Mouse (Mus musculus) kidney, embryonic 16.5 days (tissue): ENCODE data around the gene Plcg2. TPM values are rescaled to one million over a fixed set of nuclear protein-coding genes. Genes with fewer than 3 reads are reported as not detected.

Experiments used
- ATAC-seq: fragments of 200-750 bp; cut with Nextera tagmentation; 2 replicates; pipeline ENCODE4 v1.8.0; 2017; ENCODE audit warnings: moderate TSS enrichment; ENCODE audit not compliant: low FRiP score, low TSS enrichment
- H3K27ac ChIP-seq: fragments of 300-500 bp; sonication (generic); 2 replicates; pipeline ENCODE4 v1.5.1; 2014; ENCODE audit warnings: low read length
- H3K27me3 ChIP-seq: fragments of 300-500 bp; sonication (generic); 2 replicates; pipeline ENCODE4 v1.6.1; 2014; ENCODE audit warnings: low read length, control low read depth, mixed read lengths; ENCODE audit not compliant: insufficient read depth
- H3K36me3 ChIP-seq: fragments of 300-500 bp; sonication (generic); 2 replicates; pipeline ENCODE4 v1.6.1; 2014; ENCODE audit warnings: low read length, control low read depth, mixed read lengths; ENCODE audit not compliant: insufficient read depth
- H3K4me1 ChIP-seq: fragments of 300-500 bp; sonication (generic); 2 replicates; pipeline ENCODE4 v1.6.1; 2014; ENCODE audit warnings: low read length, control low read depth, mixed read lengths; ENCODE audit not compliant: insufficient read depth
- H3K4me2 ChIP-seq: fragments of 300-500 bp; sonication (generic); replicated peaks from 2 replicates; pipeline ENCODE4 v1.6.1; 2014; ENCODE audit warnings: low read depth, low read length
- H3K4me3 ChIP-seq: fragments of 300-500 bp; sonication (generic); 2 replicates; pipeline ENCODE4 v1.5.1; 2014; ENCODE audit warnings: mild to moderate bottlenecking, low read length
- H3K9ac ChIP-seq: fragments of 300-500 bp; sonication (generic); replicated peaks from 2 replicates; pipeline ENCODE4 v1.6.1; 2014; ENCODE audit warnings: low read length
- H3K9me3 ChIP-seq: fragments of 300-500 bp; sonication (generic); 2 replicates; pipeline ENCODE4 v1.6.1; 2016; ENCODE audit warnings: low read length, control low read depth
- WGBS: fragments of 180-500 bp; shearing (Covaris S2); extraction: QIAGEN DNeasy Blood & Tissue Kit; methylation state at CpG from one replicate; pipeline ENCODE4 v1.1.7; 2014; 5-methylcytosine and 5-hydroxymethylcytosine counted together
- polyA plus RNA-seq: library from polyadenylated mRNA; unstranded; fragments of >200 nt; fragmentation: Nextera tagmentation; extraction: Ambion mirVana; gene quantifications from 2 replicates; pipeline ENCODE4 v1.2.1, GENCODE M21; 2015

The Plcg2 gene
- polyA plus RNA-seq, 1 experiment from 2014 or later = 7.7 TPM

DNA sequence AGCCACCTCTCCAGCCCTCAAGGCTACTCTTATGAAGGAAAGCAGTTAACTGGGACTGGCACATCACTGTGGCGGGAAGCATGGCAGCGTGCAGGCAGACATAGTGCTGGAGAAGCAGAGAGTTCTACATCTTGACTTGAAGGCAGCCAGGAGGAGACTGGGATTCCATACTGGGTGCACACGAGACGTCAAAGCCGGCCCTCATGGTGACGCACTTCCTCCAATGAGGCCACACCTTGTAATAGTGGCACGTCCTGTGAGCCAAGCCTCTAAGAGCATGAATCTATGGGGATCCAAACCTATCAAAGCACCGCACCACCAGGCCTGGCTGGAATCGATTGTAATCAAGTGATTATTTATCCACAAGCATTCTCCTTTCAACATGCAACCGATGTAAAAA lies 30.6 kb upstream of the Plcg2 start:
- Histone ChIP-seq H3K9ac (no peak overlapping the region), H3K36me3 (no peaks in the 10 kb centered on the region), H3K27me3 (no peaks in the 10 kb centered on the region), H3K27ac (no peak overlapping the region), H3K4me2 (no peak overlapping the region), H3K9me3 (0 out of 2 replicates have a peak, but pooled peaks cover 3% of the 10 kb centered on the region), H3K4me3 (no peak overlapping the region), H3K4me1 (peaks cover 17% of the 10 kb centered on the region)
- no peak for ATAC-seq
- 86% methylated on average over 10 of the region's 10 CpGs for WGBS

DNA sequence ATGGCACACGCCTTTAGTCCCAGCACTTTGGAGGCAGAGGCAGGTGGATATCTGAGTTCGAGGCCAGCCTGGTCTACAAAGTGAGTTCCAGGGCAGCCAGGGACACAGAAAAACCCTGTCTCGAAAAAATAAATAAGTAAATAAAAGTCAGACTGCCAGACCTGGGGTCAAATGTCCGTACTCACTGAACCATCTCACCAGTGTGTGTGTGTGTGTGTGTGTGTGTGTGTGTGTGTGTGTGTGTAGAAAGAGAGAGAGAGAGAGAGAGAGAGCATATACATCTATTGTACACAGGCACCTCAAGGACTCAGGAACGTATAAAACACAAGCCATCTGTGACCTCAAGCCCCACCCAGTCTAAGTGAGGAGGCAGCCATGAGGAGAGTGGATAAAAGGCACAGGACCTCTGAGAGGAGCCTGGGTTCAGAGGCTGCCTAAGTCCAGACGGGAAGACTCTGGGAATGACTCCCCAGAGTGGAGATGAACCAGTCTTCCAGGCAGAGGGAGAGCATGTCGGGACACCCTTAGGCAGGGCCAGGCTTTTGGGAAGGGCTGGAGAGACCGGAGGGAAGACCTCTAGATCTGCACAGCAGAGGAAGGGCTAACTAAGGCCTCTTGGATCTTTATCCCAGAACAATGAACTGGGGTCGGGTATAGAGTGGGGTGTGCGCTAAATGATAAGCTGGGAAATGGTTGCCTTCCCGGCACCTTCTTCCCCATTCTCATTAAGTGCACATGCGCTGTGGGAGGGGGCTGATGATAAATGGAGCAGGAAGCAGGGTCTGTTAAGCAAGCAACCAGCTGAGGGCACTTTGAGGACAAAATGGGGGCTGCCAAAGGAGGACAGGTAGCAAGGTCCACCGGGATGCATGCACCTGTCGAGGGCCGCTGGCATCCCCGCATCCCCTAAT lies 28.4 kb upstream of the Plcg2 start:
- peak; percentile 28 for ATAC-seq
- Histone ChIP-seq H3K36me3 (no peaks in the 10 kb centered on the region), H3K27ac (peak overlapping the region; percentile 87), H3K27me3 (no peaks in the 10 kb centered on the region), H3K4me3 (peak overlapping the region; percentile 29), H3K9ac (peak overlapping the region; percentile 57), H3K4me1 (peaks cover 14% of the 10 kb centered on the region), H3K4me2 (peak overlapping the region; percentile 55), H3K9me3 (no peaks in the 10 kb centered on the region)
- 24% methylated on average over 14 of the region's 16 CpGs for WGBS

DNA sequence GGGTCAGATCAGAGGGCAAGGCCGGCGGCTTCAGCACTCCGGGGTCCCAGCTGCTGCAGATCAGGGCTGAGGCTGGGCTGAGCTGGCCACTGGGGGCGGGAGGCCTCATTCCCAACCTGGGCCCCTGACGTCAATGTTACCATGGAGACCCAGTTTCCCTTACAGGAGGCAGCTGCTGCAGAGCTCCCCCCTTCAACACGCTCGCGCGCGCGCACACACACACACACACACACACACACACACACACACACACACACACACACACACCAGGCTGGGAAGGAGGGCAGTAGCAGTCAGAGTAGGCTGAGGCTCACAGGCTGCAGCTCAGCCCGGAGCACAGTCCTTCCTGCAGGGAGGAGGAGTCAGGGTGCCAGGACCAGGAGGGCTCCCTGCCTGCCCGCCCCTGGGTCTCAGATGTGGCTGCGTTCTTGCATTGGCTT lies 27.7 kb upstream of the Plcg2 start:
- Histone ChIP-seq H3K27me3 (no peaks in the 10 kb centered on the region), H3K4me2 (peak overlapping the region; percentile 55), H3K27ac (peak overlapping the region; percentile 87), H3K9me3 (no peaks in the 10 kb centered on the region), H3K4me1 (peaks cover 14% of the 10 kb centered on the region), H3K36me3 (no peaks in the 10 kb centered on the region), H3K9ac (peak overlapping the region; percentile 57), H3K4me3 (peak overlapping the region; percentile 29)
- ATAC-seq = peak; percentile 91
- WGBS = 0% methylated on average over 14 of the region's 14 CpGs

DNA sequence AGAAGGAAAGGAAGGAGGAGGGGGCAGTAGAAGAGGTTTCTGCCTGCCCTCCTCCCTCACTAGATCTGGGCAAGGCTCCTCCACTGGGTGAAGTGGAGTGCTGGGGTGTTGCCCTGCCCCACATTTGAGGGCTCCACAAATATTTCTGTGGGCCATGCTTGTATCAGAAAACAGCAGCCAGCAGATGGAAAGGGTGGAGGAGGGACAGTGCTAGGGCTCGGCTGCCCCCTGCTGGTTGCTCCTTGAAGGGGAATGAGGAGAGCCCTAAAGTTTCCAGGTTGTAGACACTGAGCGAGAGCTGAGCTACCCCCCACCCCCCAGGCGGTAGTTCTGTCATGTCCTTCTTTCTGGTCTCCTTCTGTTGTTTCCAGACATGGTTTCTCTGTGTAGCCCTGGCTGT lies 26.9 kb upstream of the Plcg2 start:
- ATAC-seq = peak; percentile 5; the same call in 1 of the 2 replicates
- H3K27ac ChIP-seq = peak overlapping the region; percentile 75; the same call in 1 of the 2 replicates
- WGBS = 25% methylated on average over 3 of the region's 3 CpGs

DNA sequence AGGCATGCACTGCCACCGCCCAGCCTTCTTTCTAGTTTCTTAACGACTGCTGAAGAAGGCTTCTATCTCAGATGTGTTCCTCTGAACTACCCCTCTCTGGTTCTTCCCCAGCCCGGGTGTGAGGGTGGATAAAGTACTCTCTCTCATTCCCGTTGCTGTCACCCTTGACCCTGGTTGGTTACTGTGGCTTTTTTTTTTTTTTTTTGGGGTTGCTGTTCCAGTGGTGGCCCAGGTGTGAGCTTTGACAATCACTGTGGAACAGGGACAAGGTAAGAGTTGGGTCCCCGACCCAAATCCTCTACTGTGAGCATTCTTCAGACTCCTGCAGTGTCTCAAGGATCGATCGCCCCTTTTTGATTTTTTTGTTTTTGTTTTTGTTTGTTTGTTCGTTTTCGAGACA lies 26.4 kb upstream of the Plcg2 start:
- H3K9ac ChIP-seq = no peak overlapping the region
- WGBS = 73% methylated on average over 9 of the region's 9 CpGs
- H3K27me3 ChIP-seq = no peaks in the 10 kb centered on the region
- no peak overlapping the region for H3K4me2 ChIP-seq
- no peak overlapping the region for H3K4me3 ChIP-seq
- no peaks in the 10 kb centered on the region for H3K9me3 ChIP-seq
- H3K36me3 ChIP-seq = no peaks in the 10 kb centered on the region
- peaks cover 14% of the 10 kb centered on the region for H3K4me1 ChIP-seq
- no peak overlapping the region for H3K27ac ChIP-seq
- ATAC-seq = no peak

More for the DNA sequence above, 26.9 kb upstream of the Plcg2 start:
- Histone ChIP-seq H3K4me3 (no peak overlapping the region), H3K4me2 (no peak overlapping the region), H3K36me3 (no peaks in the 10 kb centered on the region), H3K9me3 (no peaks in the 10 kb centered on the region), H3K4me1 (peaks cover 14% of the 10 kb centered on the region), H3K27me3 (no peaks in the 10 kb centered on the region), H3K9ac (no peak overlapping the region)

DNA sequence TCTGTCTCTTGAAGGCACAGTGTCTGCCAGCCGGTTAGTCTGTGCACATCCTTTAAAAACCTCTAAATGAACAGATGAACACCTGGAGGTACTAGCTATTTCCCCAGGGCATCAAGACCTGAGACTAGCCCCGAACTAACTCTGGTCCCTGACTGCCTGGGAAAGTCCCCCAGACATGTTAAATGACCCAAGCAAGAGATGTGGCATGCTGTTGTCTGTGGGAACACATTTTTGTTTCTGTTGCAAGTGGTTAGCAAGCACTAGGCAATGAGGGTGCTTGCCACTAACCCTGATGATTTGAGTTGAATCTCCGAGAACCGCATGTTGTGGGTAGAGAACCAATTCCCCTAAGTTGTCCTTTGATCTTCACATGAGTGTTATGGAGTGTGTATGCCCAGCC lies 25.8 kb upstream of the Plcg2 start:
- H3K27me3 ChIP-seq = no peaks in the 10 kb centered on the region
- H3K4me3 ChIP-seq = no peak overlapping the region
- H3K9ac ChIP-seq = no peak overlapping the region
- no peak overlapping the region for H3K27ac ChIP-seq
- 85% methylated on average over 4 of the region's 4 CpGs for WGBS
- no peak for ATAC-seq
- H3K4me2 ChIP-seq = no peak overlapping the region
- no peaks in the 10 kb centered on the region for H3K9me3 ChIP-seq
- no peaks in the 10 kb centered on the region for H3K36me3 ChIP-seq
- peaks cover 14% of the 10 kb centered on the region for H3K4me1 ChIP-seq

DNA sequence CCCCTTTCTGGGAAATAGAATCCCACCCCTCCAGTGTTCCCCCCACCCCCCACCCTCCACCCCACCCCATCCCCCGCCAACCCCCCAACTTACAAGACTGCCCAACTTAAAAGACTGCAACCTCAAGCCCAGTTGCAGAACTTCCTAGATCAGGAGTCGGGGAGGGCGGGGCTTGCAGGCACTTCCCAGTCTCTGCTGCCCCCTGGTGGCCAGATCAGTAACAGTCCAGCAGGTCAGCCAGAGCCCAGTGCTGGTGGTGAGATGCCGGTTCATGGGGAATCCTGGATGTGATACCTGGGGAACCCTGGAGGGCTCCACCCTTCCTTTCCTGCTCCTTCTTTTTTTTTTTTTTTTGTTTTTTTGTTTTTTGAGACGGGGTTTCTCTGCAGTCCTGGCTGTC lies 23.1 kb upstream of the Plcg2 start:
- Histone ChIP-seq H3K27me3 (no peaks in the 10 kb centered on the region), H3K4me2 (no peak overlapping the region), H3K4me1 (peaks cover 9% of the 10 kb centered on the region), H3K36me3 (no peaks in the 10 kb centered on the region), H3K4me3 (no peak overlapping the region), H3K9me3 (no peaks in the 10 kb centered on the region), H3K27ac (no peak overlapping the region), H3K9ac (no peak overlapping the region)
- WGBS = 7% methylated on average over 4 of the region's 5 CpGs
- ATAC-seq = peak; percentile 39; the same call in 1 of the 2 replicates

DNA sequence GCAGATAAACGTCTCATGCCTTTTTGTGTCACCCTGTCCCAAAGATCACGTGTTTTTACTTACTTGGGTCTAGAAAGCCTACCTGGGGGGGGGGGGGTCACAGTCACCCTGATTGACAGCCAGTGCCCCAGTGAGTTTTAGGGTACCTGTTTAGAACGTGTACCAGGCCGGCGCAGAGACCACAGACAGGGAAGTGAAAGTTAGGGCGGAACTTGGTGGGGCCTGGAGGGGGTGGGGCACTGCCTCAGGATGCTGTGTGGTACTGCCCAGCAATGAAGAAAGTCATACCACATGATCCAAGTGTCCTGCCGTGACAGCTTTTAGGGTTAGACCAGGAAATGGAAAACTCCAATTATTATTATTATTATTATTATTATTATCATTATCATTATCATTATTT lies 22.3 kb upstream of the Plcg2 start:
- Histone ChIP-seq H3K27me3 (no peaks in the 10 kb centered on the region), H3K9ac (no peak overlapping the region), H3K4me3 (no peak overlapping the region), H3K9me3 (no peaks in the 10 kb centered on the region), H3K4me2 (no peak overlapping the region), H3K4me1 (peaks cover 2% of the 10 kb centered on the region; the same call in 1 of the 2 replicates), H3K36me3 (no peaks in the 10 kb centered on the region), H3K27ac (no peak overlapping the region)
- WGBS = 79% methylated on average over 7 of the region's 7 CpGs
- ATAC-seq = no peak

DNA sequence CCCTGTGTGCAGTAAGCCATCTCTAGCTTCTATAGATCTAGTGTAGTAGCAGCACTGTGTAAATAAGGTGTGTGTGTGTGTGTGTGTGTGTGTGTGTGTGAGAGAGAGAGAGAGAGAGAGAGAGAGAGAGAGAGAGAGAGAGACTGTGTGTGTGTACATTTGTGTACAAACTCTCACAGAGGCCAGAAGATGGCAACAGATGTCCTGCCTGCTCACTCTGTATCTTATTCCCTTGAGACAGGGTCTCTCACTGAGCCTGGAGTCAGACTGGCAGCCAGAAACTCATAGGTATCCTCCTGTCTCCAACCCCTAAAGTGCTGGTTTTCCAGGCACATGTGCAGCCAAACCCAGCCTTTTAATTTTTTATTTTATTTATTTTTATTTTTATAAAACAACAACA lies 20.0 kb upstream of the Plcg2 start:
- Histone ChIP-seq H3K4me3 (no peak overlapping the region), H3K4me1 (no peaks in the 10 kb centered on the region), H3K27me3 (no peaks in the 10 kb centered on the region), H3K9me3 (no peaks in the 10 kb centered on the region), H3K9ac (no peak overlapping the region), H3K4me2 (no peak overlapping the region), H3K27ac (no peak overlapping the region), H3K36me3 (no peaks in the 10 kb centered on the region)
- no peak for ATAC-seq

DNA sequence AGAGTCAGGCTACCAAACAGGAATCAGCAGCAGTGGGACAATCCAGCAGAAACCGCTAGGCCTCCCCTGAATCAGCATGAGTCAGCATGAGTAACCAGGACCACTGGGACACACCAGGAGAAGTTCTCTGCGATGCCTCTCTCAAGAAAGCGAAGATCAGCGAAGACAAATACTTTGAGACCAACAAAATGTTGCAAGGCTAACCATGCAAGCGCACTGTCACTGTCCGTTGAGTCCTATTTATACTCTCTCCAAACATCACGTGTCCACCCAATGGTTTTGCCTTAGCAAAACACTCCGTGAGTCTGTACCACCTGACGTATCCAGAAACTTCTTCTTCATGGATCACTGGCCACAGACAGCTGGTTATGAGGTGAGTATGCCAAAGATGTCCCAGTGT lies 18.1 kb upstream of the Plcg2 start:
- Histone ChIP-seq H3K4me2 (no peak overlapping the region), H3K9me3 (no peaks in the 10 kb centered on the region), H3K4me3 (no peak overlapping the region), H3K36me3 (no peaks in the 10 kb centered on the region), H3K27ac (no peak overlapping the region), H3K4me1 (no peaks in the 10 kb centered on the region), H3K27me3 (no peaks in the 10 kb centered on the region), H3K9ac (no peak overlapping the region)
- WGBS = 93% methylated on average over 9 of the region's 9 CpGs
- no peak for ATAC-seq
